Mouse (Mus musculus): ENCODE data around the gene Ankrd44.

DNA sequence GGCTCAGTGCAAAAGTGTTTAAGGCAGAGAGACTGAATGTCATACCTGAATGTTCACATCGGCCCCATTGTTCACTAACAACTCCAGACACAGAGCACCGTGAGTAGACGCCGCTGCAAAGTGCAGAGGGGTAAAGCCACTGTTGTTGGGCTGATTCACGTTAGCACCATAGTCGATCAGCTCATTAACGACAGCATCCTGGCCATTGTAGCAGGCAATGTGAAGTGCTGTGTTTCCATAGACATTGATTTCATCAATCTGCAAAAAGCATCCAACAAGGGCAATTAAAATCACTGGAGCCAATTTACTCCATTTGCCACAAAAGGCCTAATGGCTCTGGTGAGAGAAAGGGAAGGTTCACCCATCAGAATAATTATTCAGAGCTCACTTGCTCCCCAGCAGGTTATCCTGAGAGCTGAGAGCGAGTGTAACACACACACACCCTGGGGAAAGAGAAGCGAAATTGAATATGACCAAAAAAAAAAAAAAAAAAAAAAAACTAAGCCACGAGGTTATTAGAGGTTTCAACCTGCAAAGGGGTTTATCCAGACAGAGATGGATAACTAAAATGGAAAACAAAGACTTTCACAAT lies 163.9 kb downstream of the Ankrd44 start:
- TF ChIP-seq CTCF (IDR thresholded peaks at IDR 0.05) = no peak
- no peak for TF ChIP-seq POLR2A (IDR thresholded peaks at IDR 0.05; ENCODE audit: insufficient read depth, low read depth, low read length)

Data from heart, adult 2 months (tissue).